Mouse (Mus musculus) erythroblast, adult 5-6 weeks (primary cell): ENCODE data around the gene Nutf2-ps1. TPM values are rescaled to one million over a fixed set of nuclear protein-coding genes. Genes with fewer than 3 reads are reported as not detected.
"Not testable (repeated sequence)": the region's sequence is repeated elsewhere in the genome, so short reads cannot be mapped to it uniquely, and the experiment has no call there.

Experiments
- ATAC-seq: replicated peaks from 2 replicates; pipeline ENCODE4 v1.8.0; 2016; ENCODE audit warnings: moderate number of reproducible peaks, mild to moderate bottlenecking, moderate TSS enrichment, inconsistent platforms; ENCODE audit not compliant: poor library complexity, low FRiP score, severe bottlenecking
- total RNA-seq, 2 experiments: library from RNA; stranded (forward) in 1 of 2; stranded (reverse) in 1 of 2; fragments of 150-400 nt in 1 of 2; fragments of 200-764, 138-1000 nt in 1 of 2; gene quantifications; 2 replicates each; pipeline versions ENCODE4 v1.2.3 to v1.2.4; 2015 to 2017; ENCODE audit warnings: low replicate concordance in 2 of 2

Nutf2-ps1 gene
- total RNA-seq (2015; ENCODE audit: low replicate concordance) (4.0 and 22.2 TPM in 2 replicates), total RNA-seq (2017; ENCODE audit: low replicate concordance) (21.7 and 52.3 TPM in 2 replicates)

DNA sequence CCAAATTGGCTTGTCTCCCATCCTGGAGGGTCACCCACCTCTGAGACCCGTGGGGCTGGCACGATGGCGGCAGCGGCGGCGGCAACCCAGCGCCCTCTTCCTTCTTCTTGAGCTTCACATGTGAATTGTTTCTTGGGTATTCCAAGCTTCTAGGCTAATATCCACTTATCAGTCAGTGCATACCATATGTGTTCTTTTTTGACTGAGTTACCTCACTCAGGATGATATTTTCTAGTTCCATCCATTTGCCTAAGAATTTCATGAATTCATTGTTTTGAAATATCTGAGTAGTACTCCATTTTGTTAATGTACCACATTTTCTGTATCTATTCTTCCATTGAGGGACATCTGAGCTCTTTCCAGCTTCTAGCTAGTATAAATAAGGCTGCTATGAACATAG is at the start of gene Nutf2-ps1:
Gene Nutf2-ps1, minus strand, starts transcription at position 101 of the 400 bp plus-strand sequence.
- not testable (repeated sequence) for ATAC-seq

DNA sequence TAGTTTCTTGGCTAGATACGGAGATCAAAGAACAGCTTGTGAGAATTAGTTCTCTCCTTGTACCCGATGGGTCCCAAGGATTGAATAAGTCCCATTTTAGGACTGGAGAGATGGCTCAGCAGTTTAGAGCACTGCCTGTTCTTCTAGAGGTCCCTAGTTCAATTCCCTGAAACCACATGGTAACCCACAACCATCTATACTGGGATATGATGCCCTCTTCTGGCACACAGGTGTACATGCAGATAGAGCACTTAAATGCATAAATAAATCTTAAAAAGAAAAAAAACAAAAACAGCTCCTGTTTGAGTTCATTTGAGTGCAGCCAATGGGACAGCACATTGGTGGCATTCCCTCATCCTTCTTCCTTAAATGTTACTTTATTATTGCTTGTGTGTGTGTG is 49.2 kb upstream of the Nutf2-ps1 start:
- ATAC-seq = no peak

DNA sequence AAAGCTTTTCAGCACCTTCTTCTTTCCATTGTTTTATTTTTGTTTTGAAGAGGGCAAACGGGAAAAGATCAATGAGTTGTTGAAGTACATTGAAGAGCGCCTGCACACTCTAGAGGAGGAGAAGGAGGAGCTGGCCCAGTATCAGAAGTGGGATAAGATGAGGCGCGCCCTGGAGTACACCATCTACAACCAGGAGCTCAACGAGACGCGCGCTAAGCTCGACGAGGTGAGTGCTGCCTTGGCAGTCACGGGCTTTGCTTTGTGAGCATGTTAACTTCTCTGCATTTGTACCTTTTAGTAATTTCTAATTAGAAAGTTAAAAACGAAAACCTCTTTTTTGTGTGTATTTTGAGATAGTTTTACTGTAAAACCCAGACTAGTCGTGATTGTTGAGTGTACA is 32.8 kb upstream of the Nutf2-ps1 start:
- no peak for ATAC-seq

DNA sequence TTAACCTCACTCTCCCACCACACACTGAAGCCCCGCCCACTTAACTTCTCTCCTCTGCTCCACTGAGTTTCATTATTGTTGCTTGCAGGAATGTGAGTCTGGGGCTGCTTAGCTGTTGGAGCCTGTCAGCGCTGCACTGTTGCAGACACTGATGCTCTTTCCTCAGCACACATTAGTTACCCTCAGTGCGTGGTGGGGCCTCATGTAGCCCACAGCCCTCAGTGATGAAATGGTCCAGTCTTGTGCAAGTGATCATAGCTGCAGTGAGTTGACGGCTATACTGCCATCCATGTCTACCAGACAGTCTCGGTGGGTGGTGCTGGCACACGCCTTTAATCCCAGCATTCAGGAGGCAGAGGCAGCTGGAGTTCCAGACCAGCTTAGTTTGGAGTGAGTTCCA is 20.1 kb upstream of the Nutf2-ps1 start:
- ATAC-seq = no peak; the same call in 1 of the 2 replicates

DNA sequence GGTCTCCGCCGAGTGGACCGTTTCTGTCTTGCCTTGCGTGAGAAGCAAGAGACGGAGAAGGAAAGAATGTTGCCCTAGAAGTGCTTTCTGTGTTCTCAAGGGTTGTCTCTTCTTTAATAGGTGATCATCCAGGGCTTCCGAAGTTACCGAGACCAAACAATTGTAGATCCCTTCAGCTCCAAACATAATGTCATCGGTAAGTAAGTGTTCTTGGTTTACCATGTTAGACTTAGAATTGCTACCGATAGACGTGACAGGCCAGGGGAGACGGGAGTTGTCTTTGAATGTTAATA is 12.4 kb upstream of the Nutf2-ps1 start:
- ATAC-seq = no peak

DNA sequence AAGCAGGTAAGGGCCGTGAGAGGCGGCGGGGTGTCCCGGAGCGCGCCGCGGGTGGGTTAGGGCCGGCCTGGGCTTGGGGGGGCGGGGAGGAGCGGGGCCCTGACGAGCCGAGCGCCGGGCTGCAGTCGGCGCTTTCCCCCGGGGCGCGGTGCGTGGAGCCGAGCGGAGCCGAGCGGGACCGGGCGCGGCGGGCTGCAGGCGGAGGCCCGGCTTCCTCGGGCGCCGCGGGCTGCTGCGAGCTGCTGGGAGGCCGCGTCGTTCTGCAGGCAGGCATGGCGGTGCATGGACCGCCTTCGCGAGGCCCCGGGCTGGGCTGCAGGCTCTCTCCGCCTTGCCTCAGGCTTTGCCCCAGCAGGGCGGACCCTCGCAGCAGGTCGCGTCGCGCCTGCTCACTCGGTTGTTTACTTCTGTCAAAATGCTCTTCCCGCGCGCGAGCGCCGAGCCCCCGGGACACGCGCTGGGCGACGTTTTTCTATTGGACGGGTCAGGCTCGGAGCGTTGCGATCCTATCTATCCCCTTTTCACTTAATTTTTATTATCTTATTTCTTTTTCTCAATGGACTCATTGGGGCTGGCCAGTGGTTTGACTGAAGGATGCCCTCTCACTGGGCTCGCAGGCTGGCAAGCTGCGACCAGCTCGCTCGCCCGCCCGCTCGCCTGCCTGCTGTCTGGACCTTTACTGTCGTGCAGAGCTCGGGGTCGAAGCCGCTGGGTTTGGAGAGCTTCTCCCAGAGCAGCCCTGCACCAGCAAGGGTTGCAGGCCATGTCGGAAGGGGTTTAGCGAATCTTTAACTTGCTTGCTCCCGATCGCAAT is 11.9 kb upstream of the Nutf2-ps1 start:
- peak; percentile 63 for ATAC-seq

DNA sequence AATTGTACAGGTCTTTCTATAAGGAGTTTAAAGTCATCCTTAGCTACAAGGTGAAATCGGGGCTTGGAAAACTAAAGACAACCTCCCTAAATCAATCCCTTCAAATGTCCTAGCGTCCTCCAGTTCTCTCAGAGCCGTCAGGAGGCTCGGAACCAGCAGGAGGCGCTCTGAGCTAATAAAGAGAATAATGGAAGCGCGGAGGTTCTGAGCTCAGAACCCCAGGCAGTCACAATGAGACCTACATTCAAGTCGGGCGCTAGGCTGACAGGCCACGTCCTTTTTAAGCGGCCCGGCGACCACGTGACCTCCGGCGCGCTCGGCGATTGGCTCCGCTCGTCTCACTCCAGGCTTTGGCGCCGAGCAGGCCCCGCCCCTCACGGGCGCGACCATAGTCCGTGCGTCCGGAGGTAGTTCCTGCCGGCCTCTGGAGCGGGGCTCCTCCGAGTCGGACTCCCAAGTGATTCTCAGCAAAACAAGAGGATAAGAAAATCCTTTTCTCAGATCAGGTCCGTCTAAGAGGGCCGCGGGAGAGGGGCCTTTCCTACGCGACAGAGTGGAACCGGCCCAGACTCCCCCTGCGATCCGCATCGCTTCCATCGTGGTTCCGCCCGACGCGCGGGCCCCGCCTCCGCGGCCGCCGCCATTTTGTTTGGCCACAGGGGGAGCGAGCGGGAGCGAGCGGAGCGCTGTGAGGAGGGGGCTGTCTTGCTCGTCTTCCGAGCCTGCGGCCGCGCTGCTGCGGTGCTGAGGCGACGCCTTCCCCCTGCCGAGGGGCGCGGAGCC is 11.1 kb upstream of the Nutf2-ps1 start, which contains the start of gene Smc3:
Gene Smc3, plus strand, starts transcription at position 642 of the 783 bp plus-strand sequence.
- peak; percentile 94 for ATAC-seq

DNA sequence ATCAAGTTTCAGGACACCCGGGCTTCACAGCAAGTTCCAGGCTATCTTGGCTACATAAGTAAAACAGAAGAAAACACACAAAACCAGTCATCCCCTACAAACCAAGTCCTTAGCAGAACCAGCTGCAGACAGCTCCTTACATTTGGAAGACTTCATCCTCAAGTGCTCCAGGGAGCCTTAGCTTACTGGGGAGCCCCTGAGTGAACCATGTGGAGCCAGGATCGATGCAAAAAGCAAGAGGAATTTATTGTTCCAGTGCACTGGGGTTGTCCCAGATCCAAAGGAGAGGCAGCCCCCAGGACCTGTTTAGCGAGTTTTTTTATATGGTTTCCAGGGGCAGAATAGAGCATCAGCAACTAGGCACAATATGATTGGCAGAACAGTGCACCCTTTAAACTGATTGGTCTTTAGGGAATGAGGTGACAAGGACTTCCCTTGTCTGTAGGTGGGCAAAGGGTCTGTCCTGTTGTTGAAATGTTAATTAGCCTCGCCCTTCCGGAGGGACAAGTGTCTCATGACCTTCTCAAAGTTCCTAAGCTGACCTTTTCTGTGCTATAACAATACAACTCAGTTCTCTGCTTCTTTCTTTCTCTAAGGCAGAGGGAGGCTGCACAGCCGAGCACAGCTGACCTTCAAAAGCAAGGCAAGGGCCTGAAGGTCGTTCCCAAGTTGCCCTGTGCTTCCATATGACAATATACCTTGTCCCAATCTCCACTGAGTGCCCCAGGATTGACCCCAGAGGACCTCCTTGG is 8.0 kb upstream of the Nutf2-ps1 start:
- ATAC-seq = no peak

DNA sequence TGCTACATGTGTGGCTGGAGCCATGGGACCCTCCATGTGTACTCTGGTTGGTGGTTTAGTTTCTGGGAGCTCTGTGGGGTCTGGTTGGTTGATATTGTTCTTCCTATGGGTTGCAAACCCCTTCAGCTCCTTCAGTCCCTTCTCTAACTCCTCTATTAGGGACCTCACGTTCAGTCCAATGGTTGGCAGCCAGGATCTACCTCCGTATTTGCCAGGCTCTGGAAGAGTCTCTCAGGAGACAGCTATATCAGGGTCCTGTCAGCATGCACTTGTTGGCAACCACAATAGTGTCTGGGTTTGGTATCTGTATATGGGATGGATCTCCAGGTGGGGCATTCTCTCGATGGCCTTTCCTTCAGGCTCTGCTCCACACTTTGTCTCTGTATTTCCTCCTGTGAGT is 1.2 kb downstream of the Nutf2-ps1 start:
- not testable (repeated sequence) for ATAC-seq

DNA sequence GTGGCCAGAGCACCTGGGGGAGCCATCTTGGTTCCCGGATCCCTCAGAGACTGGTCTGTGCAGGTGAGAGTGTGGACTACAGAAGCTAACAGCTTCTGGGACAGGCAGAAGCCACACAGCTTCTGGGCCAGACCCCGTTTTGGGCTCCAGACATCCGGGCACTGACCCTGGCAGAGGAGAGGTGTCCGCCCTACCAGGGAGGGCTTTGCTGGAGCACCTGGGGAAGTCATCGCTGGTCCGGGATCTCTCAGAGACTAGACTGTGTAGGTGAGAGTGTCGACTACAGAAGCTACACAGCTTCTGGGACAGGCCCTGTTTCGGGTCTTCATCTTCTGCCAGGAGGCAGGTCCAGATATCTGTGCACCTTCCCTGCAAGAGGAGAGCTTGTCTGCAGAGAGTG is 8.6 kb downstream of the Nutf2-ps1 start:
- not testable (repeated sequence) for ATAC-seq

DNA sequence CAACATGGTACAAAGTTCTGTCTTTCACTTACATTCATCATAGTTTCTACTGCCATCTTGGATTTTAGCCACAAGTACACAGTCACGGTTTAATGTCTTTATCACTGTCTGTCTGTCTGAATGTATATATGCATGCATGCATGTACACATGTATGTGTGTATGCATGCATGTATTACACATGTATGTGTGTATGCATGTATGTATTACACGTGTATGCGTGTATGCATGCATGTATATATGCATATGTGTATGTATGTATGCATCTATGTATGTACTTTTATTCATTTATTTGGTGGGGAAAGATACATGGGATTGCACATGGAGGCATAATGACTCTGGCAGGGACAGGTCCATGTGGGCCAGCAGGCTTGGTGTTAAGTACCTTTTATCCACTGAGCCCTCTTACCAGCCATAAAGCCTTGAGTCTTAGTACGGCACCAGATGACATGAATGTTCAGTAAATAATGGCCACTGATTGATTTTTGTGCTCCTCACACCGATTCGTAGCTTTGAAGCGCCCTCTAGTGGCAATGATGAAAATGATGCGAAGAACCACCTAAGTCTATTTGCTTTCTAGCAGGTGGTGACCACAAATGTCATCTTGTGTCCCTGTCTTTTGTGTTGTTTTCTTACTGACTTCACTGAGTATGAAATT is 10.1 kb downstream of the Nutf2-ps1 start:
- ATAC-seq = peak; percentile 80

DNA sequence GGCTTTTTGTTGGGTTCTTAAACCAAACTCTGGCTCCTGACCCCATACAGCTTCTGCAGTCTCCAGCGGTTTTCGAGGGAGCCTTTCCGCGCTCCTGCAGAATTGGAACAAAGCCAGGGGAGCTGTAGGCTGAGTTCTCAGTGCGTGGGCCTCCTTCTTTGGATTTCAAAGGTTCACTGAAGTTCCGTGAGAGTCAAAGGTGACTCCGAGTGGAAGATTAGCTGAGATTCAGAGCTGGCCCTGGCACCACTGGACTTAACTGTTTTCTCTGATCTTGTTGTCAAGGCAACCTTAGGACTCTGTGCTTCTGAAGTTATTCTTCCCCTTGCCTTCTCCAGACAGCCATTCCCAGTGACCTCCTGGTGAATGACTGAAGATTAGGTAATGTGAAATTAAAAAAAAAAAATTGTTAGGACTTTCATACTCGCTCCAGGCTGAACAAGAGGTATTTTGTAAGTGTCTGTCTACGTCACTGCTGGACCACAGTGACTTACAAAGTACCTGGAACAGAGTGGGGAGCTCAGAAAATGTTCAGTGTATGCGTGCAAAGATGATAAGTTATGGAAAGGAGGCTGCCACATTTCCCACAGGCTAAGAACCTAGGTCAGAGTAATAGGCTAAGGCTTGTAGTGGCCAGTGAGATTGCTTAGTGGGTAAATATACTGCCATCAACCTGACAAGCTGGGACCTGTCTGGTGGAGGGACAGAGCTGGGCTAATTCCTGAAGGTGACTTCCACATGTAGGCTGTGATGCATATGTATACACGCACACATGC is 11.7 kb downstream of the Nutf2-ps1 start:
- ATAC-seq = no peak

DNA sequence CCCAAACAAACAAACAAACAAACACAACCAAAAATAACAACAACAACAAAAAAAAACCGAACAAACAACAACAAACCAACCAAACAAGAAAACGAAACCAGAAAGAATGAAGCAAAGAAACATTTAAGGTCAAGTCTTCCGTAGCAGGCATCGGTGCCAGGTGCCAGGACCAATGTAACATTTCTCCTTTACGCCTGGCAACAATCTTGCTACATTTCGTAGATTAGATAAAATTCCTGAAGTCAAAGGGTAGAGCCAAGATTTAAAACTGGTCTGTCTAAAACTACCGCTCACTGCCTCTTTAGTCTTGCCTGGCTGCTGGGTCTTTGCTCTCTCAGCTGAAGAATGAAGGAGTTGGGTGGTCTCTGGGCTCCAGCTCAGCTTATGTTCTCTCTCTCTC is 12.8 kb downstream of the Nutf2-ps1 start:
- ATAC-seq = no peak

DNA sequence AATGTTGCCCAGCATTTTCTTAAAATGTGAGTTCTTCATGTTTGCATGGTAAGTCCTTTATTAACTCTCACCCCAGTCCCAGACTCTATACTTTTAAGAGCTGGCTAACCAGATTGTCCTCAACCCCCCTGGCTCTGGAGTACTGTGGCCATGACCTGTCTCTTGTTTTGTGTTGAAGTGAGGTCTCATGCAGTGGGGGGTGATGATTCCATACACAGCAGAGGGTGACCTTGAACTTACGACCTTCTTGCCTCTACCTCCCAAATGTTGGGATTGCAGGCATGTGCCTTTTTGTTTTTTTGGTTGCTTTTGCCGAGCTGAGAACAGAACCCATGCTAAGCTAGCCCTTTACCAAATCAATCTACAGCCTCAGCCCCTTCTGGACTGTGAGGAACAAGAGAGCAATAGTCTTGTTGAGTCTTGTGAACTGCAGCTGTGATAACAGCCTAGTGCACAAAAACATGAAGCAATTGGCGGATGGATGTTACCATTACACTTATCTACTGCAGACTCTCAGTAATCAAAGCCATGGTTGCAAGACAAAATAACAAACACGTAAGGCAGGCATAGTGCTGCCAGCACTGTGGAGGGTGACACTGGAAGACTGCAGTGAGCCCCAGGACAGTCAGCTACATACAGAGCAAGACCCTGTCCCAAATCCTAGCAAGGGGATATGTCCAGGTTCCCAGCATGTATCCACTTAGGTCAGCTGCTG is 13.4 kb downstream of the Nutf2-ps1 start:
- no peak for ATAC-seq

DNA sequence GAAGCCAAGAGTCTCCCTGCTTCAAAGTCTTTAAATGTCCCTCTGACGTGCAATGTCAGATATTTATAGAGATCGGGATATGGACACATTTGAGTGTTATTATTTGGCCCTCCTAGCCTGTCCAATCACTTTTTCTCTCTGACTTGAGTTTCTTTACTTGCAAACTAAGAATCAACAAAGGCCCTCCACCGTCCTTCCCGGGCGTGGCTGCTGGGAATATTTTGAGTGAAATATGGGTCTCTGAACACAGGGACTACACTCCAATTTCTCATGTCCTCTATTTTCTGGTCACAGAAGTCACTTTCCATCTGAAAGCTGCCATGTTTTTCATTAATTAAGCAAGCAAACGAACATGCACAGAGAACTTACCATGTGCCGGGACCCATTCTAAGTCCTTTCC is 14.3 kb downstream of the Nutf2-ps1 start:
- ATAC-seq = no peak

DNA sequence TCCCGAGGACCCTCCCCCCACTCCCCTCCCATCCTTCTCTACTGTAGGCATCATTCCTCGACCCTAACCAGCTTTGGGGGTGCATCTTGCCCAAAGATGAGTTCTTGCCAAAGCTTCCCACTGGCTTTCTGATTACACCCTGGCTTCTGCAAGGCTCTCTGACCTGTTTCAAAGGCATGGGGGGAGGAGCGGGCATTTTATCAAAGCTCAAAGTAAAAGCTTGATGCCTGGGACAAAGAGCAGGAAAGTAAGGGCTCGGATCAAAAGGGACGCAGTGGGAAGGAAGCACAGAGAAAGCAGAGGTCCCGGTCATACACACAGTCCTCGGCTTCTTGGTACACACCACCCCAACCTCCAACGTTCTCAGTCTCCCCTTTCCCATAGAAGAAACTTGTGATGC is 14.7 kb downstream of the Nutf2-ps1 start:
- ATAC-seq = no peak

DNA sequence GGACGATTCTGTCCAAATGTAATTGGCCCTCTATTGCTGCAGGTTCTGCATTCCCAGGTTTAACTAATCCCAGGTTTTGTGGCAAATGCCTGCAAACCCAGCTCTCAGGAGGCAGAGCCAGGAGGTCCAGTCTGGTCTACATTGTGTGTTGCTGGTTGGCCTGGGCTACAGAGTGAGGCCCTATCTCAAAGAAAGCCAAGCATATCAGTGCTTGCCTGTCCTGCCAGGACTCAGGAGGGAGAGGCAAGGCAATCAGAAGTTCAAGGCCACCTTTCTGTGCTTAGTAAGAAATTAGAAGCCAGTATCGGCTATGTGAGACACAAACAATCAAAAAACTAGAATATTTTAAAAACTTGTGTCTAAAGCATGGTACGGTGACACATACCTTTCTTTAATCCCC is 15.7 kb downstream of the Nutf2-ps1 start:
- no peak for ATAC-seq

DNA sequence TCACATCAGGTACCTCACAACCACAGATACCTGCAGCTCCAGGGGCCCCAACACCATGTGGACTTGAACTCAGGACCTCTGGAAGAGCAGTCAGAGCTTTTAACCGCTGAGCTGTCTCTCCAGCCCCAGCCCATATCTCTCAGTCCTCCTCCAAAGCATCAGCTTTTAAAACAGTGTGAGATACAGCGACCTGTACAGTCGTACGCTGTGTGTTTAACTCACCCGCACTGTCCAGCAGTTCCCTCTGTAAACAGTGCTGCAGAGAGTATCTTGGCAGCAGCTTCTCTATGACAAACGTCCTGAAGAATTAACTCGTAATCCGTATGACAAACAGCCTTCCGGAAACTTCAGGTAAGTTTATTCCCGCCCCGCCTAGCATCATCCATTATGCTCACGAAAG is 16.3 kb downstream of the Nutf2-ps1 start:
- no peak for ATAC-seq
